Mouse (Mus musculus) brain, embryonic 14.5 days (tissue): ENCODE measurements at regions not wholly inside any gene's neighbourhood (a gene's known extent, or its start where the extent isn't known, plus 50 kb on each side); places are given as distances from the start of the nearest gene placed in this dataset.

Experiments
- CTCF ChIP-seq: fragments of 200-500 bp; IDR thresholded peaks from 2 replicates; pipeline ENCODE4 v1.5.1; 2012; ENCODE audit warnings: inconsistent platforms, mild to moderate bottlenecking, moderate library complexity, borderline replicate concordance; ENCODE audit not compliant: insufficient read depth, insufficient read length; ENCODE audit errors: extremely low read depth
- POLR2A ChIP-seq: fragments of 200-500 bp; IDR thresholded peaks from 2 replicates; pipeline ENCODE4 v1.6.1; 2012; ENCODE audit warnings: mild to moderate bottlenecking, inconsistent platforms, borderline replicate concordance; ENCODE audit not compliant: poor library complexity, insufficient read depth, insufficient read length, severe bottlenecking; ENCODE audit errors: extremely low read depth

DNA sequence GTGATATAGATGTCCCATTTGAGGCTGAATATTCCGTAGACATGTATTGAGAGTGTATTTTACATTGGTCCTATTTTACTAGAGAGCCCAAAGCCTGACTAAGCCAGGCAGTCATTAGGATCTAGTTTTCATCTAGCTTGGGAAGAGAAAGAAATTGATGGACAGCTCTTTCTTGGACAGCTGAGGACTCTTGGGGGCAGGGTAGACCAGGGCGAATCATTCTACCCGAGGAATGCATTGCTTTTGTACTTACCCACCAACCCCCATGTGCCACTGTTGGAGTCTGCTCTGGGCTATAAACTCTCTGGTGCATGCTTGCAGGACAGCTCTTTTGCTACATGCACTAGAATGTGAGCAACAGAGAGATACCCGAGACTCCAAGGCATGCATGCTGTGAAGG, 294.3 kb upstream of the Zfp507 start:
- TF ChIP-seq CTCF (no peak), POLR2A (no peak)
